Mouse (Mus musculus) heart, embryonic 11.5 days (tissue): Measurements from ENCODE around the gene N4bp3. TPM values are rescaled to one million over a fixed set of nuclear protein-coding genes. Genes with fewer than 3 reads are reported as not detected.
"Not testable (repeated sequence)": the region's sequence is repeated elsewhere in the genome, so short reads cannot be mapped to it uniquely, and the experiment has no call there.

ENCODE experiments used
- ATAC-seq: fragments of 200-750 bp; cut with Nextera tagmentation; replicated peaks from 2 replicates; pipeline ENCODE4 v1.8.0; 2017; ENCODE audit warnings: moderate library complexity; ENCODE audit not compliant: insufficient number of reproducible peaks, low FRiP score, low TSS enrichment
- H3K27ac ChIP-seq: fragments of 300-500 bp; sonication (generic); 2 replicates; pipeline ENCODE4 v1.5.1; 2014; ENCODE audit warnings: mild to moderate bottlenecking, low read depth, low read length
- H3K27me3 ChIP-seq: fragments of 300-500 bp; sonication (generic); 2 replicates; pipeline ENCODE4 v1.6.1; 2014; ENCODE audit warnings: mild to moderate bottlenecking, low read length, mixed read lengths; ENCODE audit not compliant: control insufficient read depth, insufficient read depth
- H3K36me3 ChIP-seq: fragments of 300-500 bp; sonication (generic); 2 replicates; pipeline ENCODE4 v1.6.1; 2014; ENCODE audit warnings: mild to moderate bottlenecking, low read length, moderate library complexity, mixed read lengths; ENCODE audit not compliant: control insufficient read depth, insufficient read depth
- H3K4me1 ChIP-seq: fragments of 300-500 bp; sonication (generic); 2 replicates; pipeline ENCODE4 v1.6.1; 2014; ENCODE audit warnings: low read length; ENCODE audit not compliant: control insufficient read depth, insufficient read depth
- H3K4me2 ChIP-seq: fragments of 300-500 bp; sonication (generic); 2 replicates; pipeline ENCODE4 v1.6.1; 2014; ENCODE audit warnings: mild to moderate bottlenecking, moderate library complexity
- H3K4me3 ChIP-seq: fragments of 300-500 bp; sonication (generic); 2 replicates; pipeline ENCODE4 v1.5.1; 2014; ENCODE audit warnings: low read depth, low read length
- H3K9ac ChIP-seq: fragments of 300-500 bp; sonication (generic); 2 replicates; pipeline ENCODE4 v1.6.1; 2014; ENCODE audit warnings: mild to moderate bottlenecking, low read depth, low read length, moderate library complexity
- H3K9me3 ChIP-seq: fragments of 300-500 bp; sonication (generic); replicated peaks from 2 replicates; pipeline ENCODE4 v1.6.1; 2016; ENCODE audit warnings: low read length; ENCODE audit not compliant: control insufficient read depth
- WGBS: fragments of 180-500 bp; shearing (Covaris S2); extraction: QIAGEN DNeasy Blood & Tissue Kit; methylation state at CpG from one replicate; pipeline ENCODE4 v1.1.7; 2014; ENCODE audit not compliant: insufficient replicate concordance; 5-methylcytosine and 5-hydroxymethylcytosine counted together
- polyA plus RNA-seq: library from polyadenylated mRNA; unstranded; fragments of >200 nt; fragmentation: Nextera tagmentation; extraction: Ambion mirVana; gene quantifications from 2 replicates; pipeline ENCODE4 v1.2.1, GENCODE M21; 2014

N4bp3 gene
- polyA plus RNA-seq, 1 experiment from 2014 or later: 4.2 TPM

GRCm38 (mm10) chr11:51638497-51638896, 12.1 kb downstream of the N4bp3 start:
- peak overlapping the region; percentile 37; the same call in 1 of the 2 replicates for H3K27ac ChIP-seq
- no peak for ATAC-seq
- peak overlapping the region; percentile 53; the same call in 1 of the 2 replicates for H3K4me2 ChIP-seq
- H3K36me3 ChIP-seq: no peaks in the 10 kb centered on the region; the same call in 1 of the 2 replicates
- H3K27me3 ChIP-seq: peaks cover 2% of the 10 kb centered on the region; the same call in 1 of the 2 replicates
- 66% methylated on average over 5 of the region's 5 CpGs for WGBS
- H3K4me3 ChIP-seq: no peak overlapping the region
- H3K9ac ChIP-seq: no peak overlapping the region
- H3K9me3 ChIP-seq: no peaks in the 10 kb centered on the region
- H3K4me1 ChIP-seq: peaks cover 12% of the 10 kb centered on the region; the same call in 1 of the 2 replicates

GRCm38 (mm10) chr11:51637971-51638414, 12.6 kb downstream of the N4bp3 start:
- Histone ChIP-seq H3K27me3 (no peaks in the 10 kb centered on the region), H3K4me1 (peaks cover 8% of the 10 kb centered on the region; the same call in 1 of the 2 replicates), H3K27ac (peak overlapping the region; percentile 37; the same call in 1 of the 2 replicates), H3K36me3 (no peaks in the 10 kb centered on the region), H3K4me3 (no peak overlapping the region), H3K9ac (peak overlapping the region; percentile 6; the same call in 1 of the 2 replicates), H3K9me3 (no peaks in the 10 kb centered on the region), H3K4me2 (peak overlapping the region; percentile 53)
- ATAC-seq: no peak
- 5% methylated on average over 17 of the region's 17 CpGs for WGBS

- Histone ChIP-seq H3K4me1 (peaks cover 6% of the 10 kb centered on the region; the same call in 1 of the 2 replicates), H3K27me3 (no peaks in the 10 kb centered on the region), H3K9ac (peak overlapping the region; percentile 87), H3K4me2 (peak overlapping the region; percentile 88), H3K9me3 (no peaks in the 10 kb centered on the region), H3K36me3 (no peaks in the 10 kb centered on the region), H3K4me3 (peak overlapping the region; percentile 76), H3K27ac (peak overlapping the region; percentile 79)
- no peak; the same call in 1 of the 2 replicates for ATAC-seq
- WGBS: 3% methylated on average over 6 of the region's 6 CpGs
Measured at GRCm38 (mm10) chr11:51636323-51636684, 14.3 kb downstream of the N4bp3 start.

DNA sequence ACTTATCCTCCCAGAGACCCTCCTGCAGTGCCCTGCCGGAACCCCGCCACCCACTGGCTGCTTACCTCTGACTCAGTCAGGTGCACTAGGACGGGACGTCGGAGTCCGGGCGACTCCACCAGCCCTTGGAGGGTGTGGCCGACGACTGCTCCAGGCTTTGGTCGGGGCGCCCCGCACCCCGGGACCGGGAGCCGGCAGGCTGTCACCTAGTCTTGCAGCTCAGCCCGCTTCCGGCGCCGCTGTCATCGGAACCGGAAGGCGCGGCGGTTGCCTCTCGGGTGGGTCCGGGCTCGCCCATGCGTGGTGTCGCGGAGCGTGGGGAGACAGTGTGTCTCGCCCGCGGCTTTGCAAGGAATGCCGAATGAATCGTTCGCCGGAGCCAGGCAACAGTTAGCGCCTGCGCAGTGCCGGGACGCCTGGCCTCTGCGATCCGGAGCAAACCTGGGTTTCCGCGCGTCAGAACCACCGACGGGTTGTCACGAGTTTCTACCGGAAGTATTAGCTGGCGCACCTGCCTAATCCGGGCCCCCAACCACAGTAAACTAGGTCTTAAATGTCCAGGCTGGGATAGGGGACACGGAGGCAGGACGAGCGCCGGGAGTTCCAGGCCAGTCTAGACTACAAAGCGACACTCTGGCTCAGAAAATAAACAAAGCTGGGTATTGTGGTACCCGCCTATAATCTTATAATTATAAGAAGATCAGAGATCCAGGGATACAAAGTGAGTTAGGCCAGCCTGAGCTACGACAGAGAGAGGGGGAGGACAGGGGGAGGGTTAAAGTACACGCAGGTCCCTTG, 14.9 kb downstream of the N4bp3 start, which contains the start of gene Rmnd5b:
Gene Rmnd5b (minus strand): TSS at position 372 of the 798 bp plus-strand sequence.
- no peaks in the 10 kb centered on the region for H3K9me3 ChIP-seq
- no peaks in the 10 kb centered on the region for H3K36me3 ChIP-seq
- under 1% methylated on average over 61 of the region's 61 CpGs for WGBS
- ATAC-seq: peak; percentile 68
- peak within 1 kb of the TSS; percentile 79 for H3K27ac ChIP-seq
- H3K4me3 ChIP-seq: peak within 1 kb of the TSS; percentile 76
- peak within 1 kb of the TSS; percentile 87 for H3K9ac ChIP-seq
- H3K4me2 ChIP-seq: peak within 1 kb of the TSS; percentile 88
- peaks cover 6% of the 10 kb centered on the region; the same call in 1 of the 2 replicates for H3K4me1 ChIP-seq
- H3K27me3 ChIP-seq: no peaks in the 10 kb centered on the region

- Histone ChIP-seq H3K9me3 (no peaks in the 10 kb centered on the region), H3K4me2 (peak overlapping the region; percentile 88), H3K4me1 (peaks cover 6% of the 10 kb centered on the region; the same call in 1 of the 2 replicates), H3K27ac (peak overlapping the region; percentile 79; the same call in 1 of the 2 replicates), H3K36me3 (no peaks in the 10 kb centered on the region), H3K4me3 (peak overlapping the region; percentile 76), H3K9ac (peak overlapping the region; percentile 87), H3K27me3 (no peaks in the 10 kb centered on the region)
- WGBS: 16% methylated on average over 6 of the region's 6 CpGs
- ATAC-seq: no peak
Measured at GRCm38 (mm10) chr11:51635127-51635524, 15.5 kb downstream of the N4bp3 start.

DNA sequence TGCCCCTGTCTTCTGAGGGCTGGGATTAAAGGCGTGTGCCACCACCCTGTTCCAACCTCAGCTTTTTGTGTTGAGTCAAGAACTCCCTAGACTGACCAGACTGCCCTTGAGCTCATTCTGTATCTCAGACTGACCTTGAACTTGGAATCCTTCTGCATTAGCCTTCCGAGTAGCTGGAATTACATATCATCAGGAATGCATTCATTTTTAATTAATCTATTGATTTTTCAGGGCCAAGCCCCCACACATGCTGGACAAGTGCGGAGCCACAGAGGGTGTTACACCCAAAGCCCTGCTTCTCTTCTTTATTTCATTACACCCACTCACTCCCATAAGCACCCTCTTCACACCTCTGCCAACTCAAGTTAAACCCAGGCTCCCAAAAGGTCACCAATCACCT, 16.9 kb downstream of the N4bp3 start:
- H3K4me2 ChIP-seq: no peak overlapping the region
- no peaks in the 10 kb centered on the region for H3K9me3 ChIP-seq
- H3K4me1 ChIP-seq: peaks cover 6% of the 10 kb centered on the region; the same call in 1 of the 2 replicates
- no peak overlapping the region for H3K27ac ChIP-seq
- WGBS: 84% methylated on average over 3 of the region's 3 CpGs
- ATAC-seq: no peak
- H3K27me3 ChIP-seq: no peaks in the 10 kb centered on the region
- H3K9ac ChIP-seq: no peak overlapping the region
- no peak overlapping the region for H3K4me3 ChIP-seq
- 0 out of 2 replicates have a peak, but pooled peaks cover 4% of the 10 kb centered on the region for H3K36me3 ChIP-seq

GRCm38 (mm10) chr11:51633200-51633599, 17.4 kb downstream of the N4bp3 start:
- WGBS: 93% methylated on average over 7 of the region's 7 CpGs

DNA sequence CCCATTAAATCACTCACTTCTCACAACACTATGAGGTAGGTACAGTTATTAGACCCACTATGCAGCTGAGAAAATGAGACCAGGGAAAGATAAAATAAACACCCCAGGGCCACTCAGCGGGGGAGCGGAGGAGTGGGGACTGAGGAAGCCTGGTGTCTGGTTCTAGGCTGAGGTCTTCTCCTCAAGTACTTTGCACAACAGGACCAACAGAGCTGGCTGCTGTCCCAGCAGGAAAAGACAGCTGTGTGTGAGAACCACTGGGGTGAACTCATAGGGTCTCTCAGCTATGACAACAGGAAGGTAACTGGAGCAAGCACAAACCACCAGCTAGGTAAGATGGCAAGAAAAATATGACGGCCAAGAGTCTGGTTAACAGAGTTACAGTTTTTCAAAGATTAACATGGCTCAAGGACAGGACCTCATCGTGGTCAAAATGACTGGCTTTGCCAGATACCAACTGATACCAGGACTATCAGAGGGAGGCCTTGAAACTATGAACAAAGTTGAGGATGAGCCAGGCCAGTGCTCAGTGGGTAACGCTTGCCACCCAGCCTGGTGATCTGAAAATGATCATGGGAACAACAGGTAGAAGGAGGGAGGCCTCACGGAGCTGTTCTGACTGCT, 18.4 kb downstream of the N4bp3 start:
- Histone ChIP-seq H3K9ac (no peak overlapping the region), H3K36me3 (peaks cover 9% of the 10 kb centered on the region; the same call in 1 of the 2 replicates), H3K4me1 (peaks cover 6% of the 10 kb centered on the region; the same call in 1 of the 2 replicates), H3K9me3 (no peaks in the 10 kb centered on the region), H3K27me3 (no peaks in the 10 kb centered on the region), H3K4me3 (no peak overlapping the region), H3K27ac (no peak overlapping the region), H3K4me2 (no peak overlapping the region)
- no peak for ATAC-seq
- 85% methylated on average over 6 of the region's 6 CpGs for WGBS

More at GRCm38 (mm10) chr11:51633200-51633599, 17.4 kb downstream of the N4bp3 start:
- not testable (repeated sequence) for H3K27ac ChIP-seq, H3K36me3 ChIP-seq, H3K9ac ChIP-seq, H3K4me2 ChIP-seq, ATAC-seq, H3K27me3 ChIP-seq, H3K4me3 ChIP-seq, H3K4me1 ChIP-seq, H3K9me3 ChIP-seq
